In genomic region chr17:48774172-48774890, GRCm38 (mm10) we compare ENCODE assay signal across 9 mouse cellular contexts.
DNase-seq lines count a peak whose midpoint lies in the region; ATAC-seq and TF ChIP-seq lines count a peak whose summit lies in the region.
"Had no signal": no experiment of that assay in that cellular context is flagged by ENCODE, and none has a peak within 500 bp of the region (broad histone marks: within the 10 kb centered on the region; RNA-seq: fewer than 3 reads in every experiment).

No protein-coding gene starts in this region.

- no peak for TF ChIP-seq CTCF in gastrocnemius, adult 2 months (IDR thresholded peaks at IDR 0.05)

- H3K36me3 ChIP-seq in forebrain, embryonic 10.5 days (replicated peaks): no peaks in the 10 kb centered on the region
- H3K36me3 ChIP-seq in forebrain, embryonic 15.5 days: no peaks in the 10 kb centered on the region
- H3K36me3 ChIP-seq in midbrain, embryonic 13.5 days: no peaks in the 10 kb centered on the region
- H3K36me3 ChIP-seq: heart, embryonic 13.5 days had no signal

- ATAC-seq in forebrain, embryonic 15.5 days (replicated peaks): no peak
- ATAC-seq in midbrain, embryonic 13.5 days: peak; percentile 63
- ATAC-seq in erythroblast, adult 5-6 weeks (replicated peaks; ENCODE audit: low FRiP score, poor library complexity, severe bottlenecking): no peak

- peak; percentile 34 for DNase-seq in forebrain, embryonic 10.5 days (ENCODE audit: extremely low spot score, low spot score)
- peak; percentile 39 for DNase-seq in gastrocnemius, adult 2 months
- peak; percentile 1 for DNase-seq in kidney, adult 9 months
- no peak for DNase-seq in layer of hippocampus, postnatal 25 days (ENCODE audit: extremely low spot score in 1 of 2, low spot score in 1 of 2)
- no peak for DNase-seq in urinary bladder, adult 2 months (ENCODE audit: low spot score)

- no peak overlapping the region for H3K4me2 ChIP-seq in forebrain, embryonic 15.5 days (replicated peaks)
- H3K4me2 ChIP-seq in midbrain, embryonic 13.5 days (replicated peaks): no peak overlapping the region
- H3K4me2 ChIP-seq: heart, embryonic 13.5 days had no signal

- H3K9me3 ChIP-seq in forebrain, embryonic 10.5 days: no peaks in the 10 kb centered on the region
- H3K9me3 ChIP-seq in forebrain, embryonic 15.5 days: no peaks in the 10 kb centered on the region
- H3K9me3 ChIP-seq in midbrain, embryonic 13.5 days: no peaks in the 10 kb centered on the region
- H3K9me3 ChIP-seq: heart, embryonic 13.5 days had no signal

- intact Hi-C loops in gastrocnemius, adult 2 months (cut with DNase I): no loop called here

- H3K27ac ChIP-seq in forebrain, embryonic 10.5 days: peak overlapping the region; percentile 65
- H3K27ac ChIP-seq in forebrain, embryonic 15.5 days (replicated peaks): no peak overlapping the region
- H3K27ac ChIP-seq in gastrocnemius, adult 2 months: no peak overlapping the region
- no peak overlapping the region for H3K27ac ChIP-seq in midbrain, embryonic 13.5 days
- H3K27ac ChIP-seq: heart, embryonic 13.5 days had no signal

- no peak overlapping the region for H3K9ac ChIP-seq in forebrain, embryonic 15.5 days (replicated peaks)
- H3K9ac ChIP-seq in midbrain, embryonic 13.5 days (replicated peaks): no peak overlapping the region
- H3K9ac ChIP-seq: heart, embryonic 13.5 days had no signal

- WGBS in forebrain, embryonic 10.5 days: 20% methylated on average over 15 of the region's 15 CpGs
- WGBS in forebrain, embryonic 15.5 days: 26% methylated on average over 15 of the region's 15 CpGs
- 8% methylated on average over 15 of the region's 15 CpGs for WGBS in midbrain, embryonic 13.5 days

- no peak overlapping the region for H3K4me3 ChIP-seq in forebrain, embryonic 10.5 days
- no peak overlapping the region for H3K4me3 ChIP-seq in forebrain, embryonic 15.5 days
- H3K4me3 ChIP-seq in gastrocnemius, adult 2 months: no peak overlapping the region
- H3K4me3 ChIP-seq in midbrain, embryonic 13.5 days (replicated peaks): no peak overlapping the region
- H3K4me3 ChIP-seq: heart, embryonic 13.5 days had no signal

- peaks cover 43% of the 10 kb centered on the region for H3K27me3 ChIP-seq in forebrain, embryonic 10.5 days (ENCODE audit: poor library complexity, severe bottlenecking)
- no peaks in the 10 kb centered on the region for H3K27me3 ChIP-seq in forebrain, embryonic 15.5 days
- no peaks in the 10 kb centered on the region for H3K27me3 ChIP-seq in midbrain, embryonic 13.5 days

- H3K4me1 ChIP-seq in forebrain, embryonic 10.5 days: peaks cover 57% of the 10 kb centered on the region
- peaks cover 37% of the 10 kb centered on the region for H3K4me1 ChIP-seq in forebrain, embryonic 15.5 days
- H3K4me1 ChIP-seq in midbrain, embryonic 13.5 days (replicated peaks): peaks cover 50% of the 10 kb centered on the region
- H3K4me1 ChIP-seq: heart, embryonic 13.5 days had no signal

Comparison
In these comparisons a context has a peak if more than half of its experiments do, and no peak if none do; other contexts are left out.
1. DNase-seq: peak in forebrain, embryonic 10.5 days (single experiment), gastrocnemius, adult 2 months (single experiment) and kidney, adult 9 months (single experiment); none in layer of hippocampus, postnatal 25 days (0 of 2) and urinary bladder, adult 2 months (single experiment).